Mouse (Mus musculus): ENCODE results near the gene Hepacam2. TPM values are rescaled to one million over a fixed set of nuclear protein-coding genes. Genes with fewer than 3 reads are reported as not detected.
A peak's percentile ranks its signal among the peaks of the same experiment; 100 is the strongest.
"Not testable (repeated sequence)": the region's sequence is repeated elsewhere in the genome, so short reads cannot be mapped to it uniquely, and the experiment has no call there.

Hepacam2 gene
- total RNA-seq (2014; fragmentation: Nextera tagmentation) (not detected in 2 replicates), total RNA-seq (2017) (0.33 TPM in 1 of 2 replicates, not detected in the other)

DNA sequence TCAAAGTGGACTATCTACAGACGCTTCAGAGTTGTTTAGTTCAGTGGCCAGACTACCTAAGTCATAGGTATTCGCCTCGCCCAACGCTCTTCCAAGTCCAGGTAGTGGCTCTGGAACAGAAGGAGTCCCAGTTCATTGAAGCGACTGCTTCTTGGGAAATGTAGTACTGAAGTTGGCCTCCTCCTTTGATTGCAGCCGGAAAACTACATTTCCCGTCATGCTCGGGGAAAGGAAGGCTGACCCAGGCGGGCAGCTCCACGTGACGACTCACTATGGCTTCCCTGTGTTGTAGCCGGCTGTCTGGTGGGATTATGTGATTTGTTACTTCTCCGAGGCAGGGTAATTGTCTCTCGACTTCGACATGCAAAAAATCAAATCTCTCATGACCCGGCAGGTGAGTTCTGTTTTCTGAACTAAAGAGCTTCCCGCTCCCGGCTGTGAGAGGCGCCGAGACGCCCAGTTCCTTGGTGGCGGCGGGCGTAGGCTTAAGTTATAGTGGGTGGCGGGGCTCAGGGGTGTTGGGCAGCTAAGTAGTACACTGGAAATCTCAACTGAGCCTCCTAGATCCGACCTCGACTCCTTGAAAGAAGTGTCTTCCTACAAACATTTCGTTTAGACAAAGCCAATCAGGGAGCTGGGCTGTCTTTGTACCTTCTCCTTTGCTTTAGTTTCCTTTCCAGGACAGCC, at the start of gene Hepacam2, which contains the start of gene Vps50:
Gene Hepacam2, minus strand, starts transcription at position 137 of the 687 bp plus-strand sequence.
Gene Vps50, plus strand, starts transcription at position 221 of the 687 bp plus-strand sequence.
- peak; percentile 100 for ATAC-seq (replicated peaks; ENCODE audit: low FRiP score, low TSS enrichment, poor library complexity, severe bottlenecking)

GRCm38 (mm10) chr6:3544970-3545369, 46.9 kb upstream of the Hepacam2 start:
- ATAC-seq (replicated peaks; ENCODE audit: low FRiP score, low TSS enrichment, poor library complexity, severe bottlenecking): no peak

DNA sequence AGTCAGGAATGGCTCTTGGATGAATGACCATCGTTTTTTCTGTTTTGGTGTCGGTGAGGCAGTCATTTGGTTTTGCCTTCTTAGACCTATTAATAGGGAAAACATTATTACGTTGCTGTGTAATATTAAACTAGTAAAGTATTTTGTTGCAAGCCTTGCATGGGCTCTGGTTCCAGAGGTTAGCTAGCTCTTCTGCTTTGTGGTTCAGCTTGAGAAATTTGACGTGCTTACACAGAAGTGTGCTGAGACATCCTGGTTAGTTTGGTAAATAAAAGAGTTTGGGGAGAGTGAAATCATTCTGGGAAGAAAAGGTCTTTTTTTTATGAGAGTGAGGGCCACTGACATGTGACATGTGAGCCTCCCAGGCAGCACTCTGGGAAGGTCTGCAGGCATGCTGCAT, 45.8 kb upstream of the Hepacam2 start:
- ATAC-seq (replicated peaks; ENCODE audit: low FRiP score, low TSS enrichment, poor library complexity, severe bottlenecking): no peak

DNA sequence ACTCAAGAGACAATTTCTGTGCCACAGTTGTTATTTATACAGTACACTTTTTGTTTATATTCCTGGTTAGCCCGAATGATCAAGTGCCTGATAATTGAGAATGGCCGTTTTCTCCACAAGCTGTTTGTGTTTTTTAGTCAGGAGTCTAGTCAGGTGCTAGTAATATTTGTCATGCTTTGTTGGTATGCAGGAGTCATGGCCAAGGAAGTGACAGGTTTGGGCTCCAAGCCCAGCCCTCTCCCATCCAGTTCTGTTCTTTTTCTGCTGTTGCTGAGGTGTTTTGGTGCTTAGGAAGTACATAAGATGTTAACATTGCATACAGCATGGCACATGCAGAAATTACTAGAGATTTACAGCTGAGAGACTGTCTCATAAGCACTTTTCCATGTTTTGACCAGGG, 41.4 kb upstream of the Hepacam2 start:
- ATAC-seq (replicated peaks; ENCODE audit: low FRiP score, low TSS enrichment, poor library complexity, severe bottlenecking): no peak

DNA sequence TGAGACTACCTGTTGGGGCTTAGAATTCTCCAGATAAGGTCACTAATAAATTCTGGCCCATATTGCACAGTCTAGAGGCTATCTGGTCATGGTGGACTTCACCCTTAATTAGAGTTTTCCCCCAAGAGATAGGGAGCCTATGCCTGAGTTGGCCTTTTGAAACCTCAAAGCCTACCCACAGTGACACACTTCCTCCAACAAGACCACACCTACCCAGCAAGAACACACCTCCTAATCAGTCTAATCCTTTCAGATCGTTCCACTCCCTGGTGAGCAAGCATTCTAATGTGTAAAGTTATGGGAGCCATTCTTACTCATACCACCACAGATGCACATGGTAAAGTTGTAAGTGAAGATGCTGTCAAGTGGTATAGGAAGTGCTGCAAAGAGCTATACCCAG, 38.0 kb upstream of the Hepacam2 start:
- 0 out of 2 replicates have a peak, but pooled peaks have one; percentile 26 for ATAC-seq (replicated peaks; ENCODE audit: low FRiP score, low TSS enrichment, poor library complexity, severe bottlenecking)

DNA sequence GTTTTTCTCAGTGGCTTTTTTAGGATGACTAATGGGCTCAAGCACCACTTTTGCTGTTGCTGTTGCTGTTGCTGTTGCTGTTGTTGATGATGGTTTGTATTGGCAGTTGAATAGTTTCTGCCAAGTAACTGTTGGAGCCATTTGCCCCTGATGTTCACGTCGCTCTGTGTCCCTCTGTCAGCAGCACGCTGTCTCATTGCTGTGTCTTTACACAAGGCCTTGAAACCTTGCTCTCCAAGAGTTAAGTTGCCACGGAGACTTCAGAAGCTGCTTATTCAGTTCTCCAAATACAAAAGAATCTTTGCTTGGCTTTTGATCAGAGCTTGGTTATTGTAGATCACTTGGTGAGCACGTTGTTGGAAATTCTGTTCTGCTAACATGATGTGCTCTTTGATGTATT, 33.3 kb upstream of the Hepacam2 start:
- no peak for ATAC-seq (replicated peaks; ENCODE audit: low FRiP score, low TSS enrichment, poor library complexity, severe bottlenecking)

DNA sequence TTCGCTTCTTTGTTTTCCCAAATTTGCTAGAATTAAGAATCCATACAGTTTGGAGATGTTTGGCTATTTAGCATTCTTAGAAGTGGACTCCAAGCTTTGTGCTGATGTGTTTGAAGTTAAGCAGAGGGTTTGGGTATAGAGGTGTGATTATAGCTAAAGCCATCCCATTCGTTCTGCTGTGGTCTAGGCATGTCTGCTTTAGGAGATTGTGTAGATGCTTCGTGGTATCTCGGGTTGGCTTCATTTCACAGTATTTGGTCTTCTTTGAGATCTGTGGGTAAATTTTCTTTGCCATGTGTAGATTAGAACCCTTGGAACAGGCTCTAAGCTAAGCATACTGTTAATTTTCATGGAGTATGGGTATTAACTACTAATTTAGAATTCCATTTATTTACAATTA, 30.1 kb upstream of the Hepacam2 start:
- ATAC-seq (replicated peaks; ENCODE audit: low FRiP score, low TSS enrichment, poor library complexity, severe bottlenecking): 0 out of 2 replicates have a peak, but pooled peaks have one; percentile 54

- no peak for ATAC-seq (replicated peaks; ENCODE audit: low FRiP score, low TSS enrichment, poor library complexity, severe bottlenecking)
These were observed 14.5 kb upstream of the Hepacam2 start for GRCm38 (mm10) chr6:3512611-3513010.

GRCm38 (mm10) chr6:3511612-3512011, 13.5 kb upstream of the Hepacam2 start:
- no peak for ATAC-seq (replicated peaks; ENCODE audit: low FRiP score, low TSS enrichment, poor library complexity, severe bottlenecking)

DNA sequence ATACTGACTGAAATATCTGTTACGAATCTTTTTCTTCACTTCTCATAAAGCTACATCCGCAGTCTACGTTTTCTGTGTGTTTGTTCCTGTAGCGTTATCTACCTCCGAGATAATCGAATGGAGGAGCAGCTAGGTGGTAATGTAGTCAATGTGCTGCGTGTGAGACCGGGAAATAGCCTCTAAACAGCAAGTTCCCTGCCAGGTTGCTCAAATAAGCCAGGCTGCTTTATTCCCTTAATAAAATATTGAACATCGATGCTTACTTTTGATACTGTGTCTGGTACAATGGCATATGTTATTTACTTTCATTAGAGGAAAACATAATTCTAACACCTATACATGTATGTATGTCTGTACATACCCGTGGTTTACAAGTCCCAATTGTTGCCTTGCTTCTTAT, 13.0 kb upstream of the Hepacam2 start:
- no peak for ATAC-seq (replicated peaks; ENCODE audit: low FRiP score, low TSS enrichment, poor library complexity, severe bottlenecking)

DNA sequence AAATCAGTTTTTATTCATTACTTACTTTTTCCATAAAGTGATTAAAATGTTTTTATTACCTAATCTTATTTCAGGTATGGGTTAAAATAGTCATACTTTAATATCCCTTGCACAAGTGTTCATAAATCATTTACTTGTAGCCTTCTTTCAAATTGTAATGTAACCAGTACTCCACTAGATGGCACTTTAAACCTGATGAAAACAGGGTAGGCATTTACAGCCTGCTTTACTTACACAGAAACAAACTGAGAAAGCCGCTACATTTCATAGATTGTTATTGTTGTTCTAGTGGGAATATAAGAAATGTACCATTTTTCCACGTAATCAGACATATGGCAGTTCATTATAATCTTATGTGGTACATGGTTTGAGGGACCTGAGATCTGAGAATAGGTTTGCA, 11.7 kb upstream of the Hepacam2 start:
- ATAC-seq (replicated peaks; ENCODE audit: low FRiP score, low TSS enrichment, poor library complexity, severe bottlenecking): peak; percentile 82

- ATAC-seq (replicated peaks; ENCODE audit: low FRiP score, low TSS enrichment, poor library complexity, severe bottlenecking): not testable (repeated sequence)
These were observed 10.1 kb upstream of the Hepacam2 start for GRCm38 (mm10) chr6:3508151-3508550.

DNA sequence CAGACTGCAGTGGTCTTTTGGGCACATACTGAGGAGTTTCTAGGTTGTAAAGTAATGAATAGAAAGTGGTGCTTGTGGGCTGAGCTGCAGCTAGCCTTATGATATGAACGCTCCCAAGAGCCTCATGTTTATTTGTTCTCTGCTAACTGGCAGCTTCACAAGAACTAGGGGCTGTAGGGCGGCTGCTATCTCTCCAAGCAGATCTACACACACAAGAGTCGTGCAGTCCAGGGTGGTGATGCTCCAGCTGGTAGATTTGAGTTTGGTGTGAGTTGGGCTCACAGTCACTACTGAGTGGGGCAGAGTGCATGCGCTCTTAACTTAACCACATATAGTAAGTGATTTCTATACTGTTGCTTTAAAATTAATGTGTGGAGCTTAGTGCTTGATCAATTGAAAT, 9.0 kb upstream of the Hepacam2 start:
- ATAC-seq (replicated peaks; ENCODE audit: low FRiP score, low TSS enrichment, poor library complexity, severe bottlenecking): peak; percentile 68

- no peak for ATAC-seq (replicated peaks; ENCODE audit: low FRiP score, low TSS enrichment, poor library complexity, severe bottlenecking)
These were observed 7.2 kb upstream of the Hepacam2 start for GRCm38 (mm10) chr6:3505289-3505688.

GRCm38 (mm10) chr6:3500286-3500685, 2.2 kb upstream of the Hepacam2 start:
- ATAC-seq (replicated peaks; ENCODE audit: low FRiP score, low TSS enrichment, poor library complexity, severe bottlenecking): no peak

DNA sequence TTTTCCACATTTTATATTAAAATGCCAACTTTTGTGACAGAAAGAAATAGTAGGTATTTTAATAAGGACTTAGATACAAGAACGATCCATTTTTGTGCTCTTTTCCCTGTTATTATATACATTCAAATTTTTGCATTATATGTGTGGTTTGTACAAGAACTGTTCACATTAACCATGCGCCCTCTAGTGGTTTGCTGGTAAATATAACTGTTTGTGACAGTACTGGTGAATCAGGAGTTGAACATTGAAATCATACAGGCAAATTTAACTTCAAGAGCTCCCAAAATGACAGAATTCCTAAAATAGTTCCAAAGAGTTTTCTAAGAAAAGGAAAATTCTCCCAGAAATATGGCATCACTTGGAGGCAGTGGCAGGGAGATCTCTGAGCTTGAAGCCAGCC, 1.9 kb downstream of the Hepacam2 start:
- peak; percentile 59; the same call in 1 of the 2 replicates for ATAC-seq (replicated peaks; ENCODE audit: low FRiP score, low TSS enrichment, poor library complexity, severe bottlenecking)

DNA sequence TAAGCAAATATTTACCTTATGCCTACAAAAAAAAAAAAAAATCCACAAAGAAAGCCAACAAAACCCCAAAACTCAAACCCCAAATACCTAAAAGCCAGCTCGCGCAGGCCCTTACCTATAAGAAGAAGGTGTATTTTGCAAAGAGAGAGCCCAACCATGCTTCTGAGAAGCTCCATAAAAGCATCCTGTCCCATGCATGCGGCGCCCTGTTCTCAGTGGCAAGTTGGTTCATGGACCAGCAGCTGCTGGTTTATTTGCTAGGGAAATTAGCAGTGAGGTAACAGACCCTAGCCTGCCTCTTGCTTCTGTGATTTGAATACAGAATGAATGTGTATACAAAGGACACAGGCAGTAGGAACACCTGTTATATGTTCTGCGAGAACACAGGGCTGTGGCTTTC, 3.8 kb downstream of the Hepacam2 start:
- ATAC-seq (replicated peaks; ENCODE audit: low FRiP score, low TSS enrichment, poor library complexity, severe bottlenecking): no peak

DNA sequence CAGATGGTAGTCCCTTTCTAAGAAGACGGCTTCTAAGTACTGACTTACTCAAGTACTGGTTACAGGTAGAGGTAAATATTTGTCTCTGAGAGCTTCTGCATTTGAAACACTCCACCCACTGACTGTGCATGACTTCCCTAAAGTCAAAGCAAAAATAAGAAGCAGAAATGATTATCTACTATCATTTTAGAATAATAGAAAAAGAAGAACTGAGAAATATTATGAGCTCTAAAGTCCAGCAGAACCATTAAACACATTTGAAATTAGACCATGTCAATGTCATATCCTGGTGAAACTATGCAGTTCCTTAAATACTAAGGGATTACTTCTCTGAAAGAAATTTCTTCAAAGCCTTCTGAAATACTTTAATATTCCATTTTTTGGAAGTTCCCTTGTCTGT, 10.7 kb downstream of the Hepacam2 start:
- no peak for ATAC-seq (replicated peaks; ENCODE audit: low FRiP score, low TSS enrichment, poor library complexity, severe bottlenecking)

GRCm38 (mm10) chr6:3485133-3485532, 13.0 kb downstream of the Hepacam2 start:
- no peak for ATAC-seq (replicated peaks; ENCODE audit: low FRiP score, low TSS enrichment, poor library complexity, severe bottlenecking)

GRCm38 (mm10) chr6:3481705-3482104, 16.4 kb downstream of the Hepacam2 start:
- ATAC-seq (replicated peaks; ENCODE audit: low FRiP score, low TSS enrichment, poor library complexity, severe bottlenecking): no peak

DNA sequence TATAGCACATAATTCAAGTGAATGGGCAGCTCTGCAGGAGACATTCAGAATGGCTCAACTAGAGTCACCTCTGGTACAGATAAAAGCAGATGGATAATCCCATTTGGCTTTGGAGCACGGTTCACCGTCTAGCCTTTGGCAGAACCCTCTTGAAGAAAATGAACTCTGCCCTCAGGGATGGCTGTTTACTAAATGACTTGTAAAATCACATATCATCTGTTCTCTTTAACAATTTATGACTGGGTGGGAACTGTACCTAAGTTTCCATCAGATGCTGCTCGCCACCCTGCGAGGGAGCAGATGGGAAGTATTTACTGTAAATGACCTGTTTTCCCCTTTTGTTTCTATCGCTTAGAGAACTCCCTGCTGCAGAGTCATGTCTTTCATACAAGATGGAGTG, 18.2 kb downstream of the Hepacam2 start:
- ATAC-seq (replicated peaks; ENCODE audit: low FRiP score, low TSS enrichment, poor library complexity, severe bottlenecking): no peak
